Mouse (Mus musculus) embryonic facial prominence, embryonic 11.5 days (tissue): ENCODE data around the gene Cd151. TPM values are rescaled to one million over a fixed set of nuclear protein-coding genes. Genes with fewer than 3 reads are reported as not detected.

ENCODE experiments used
- ATAC-seq: fragments of 200-750 bp; cut with Nextera tagmentation; replicated peaks from 2 replicates; pipeline ENCODE4 v1.8.0; 2017; ENCODE audit warnings: low read depth; ENCODE audit not compliant: insufficient number of reproducible peaks, low FRiP score, low TSS enrichment
- DNase-seq: peaks from one replicate; pipeline ENCODE4 v3.0.0-alpha.2; 2015; ENCODE audit warnings: low spot score
- H3K27ac ChIP-seq: fragments of 300-500 bp; sonication (generic); replicated peaks from 2 replicates; pipeline ENCODE4 v1.5.1; 2014; ENCODE audit warnings: mild to moderate bottlenecking, low read depth, low read length, control low read depth
- H3K27me3 ChIP-seq: fragments of 300-500 bp; sonication (generic); 2 replicates; pipeline ENCODE4 v1.6.1; 2014; ENCODE audit warnings: mild to moderate bottlenecking, low read length, moderate library complexity, mixed read lengths; ENCODE audit not compliant: control insufficient read depth, insufficient read depth
- H3K36me3 ChIP-seq: fragments of 300-500 bp; sonication (generic); replicated peaks from 2 replicates; pipeline ENCODE4 v1.6.1; 2014; ENCODE audit warnings: low read depth, mild to moderate bottlenecking, low read length, moderate library complexity, mixed read lengths; ENCODE audit not compliant: control insufficient read depth, insufficient read depth
- H3K4me1 ChIP-seq: fragments of 300-500 bp; sonication (generic); 2 replicates; pipeline ENCODE4 v1.6.1; 2014; ENCODE audit warnings: low read length, mixed read lengths; ENCODE audit not compliant: control insufficient read depth, insufficient read depth
- H3K4me2 ChIP-seq: fragments of 300-500 bp; sonication (generic); 2 replicates; pipeline ENCODE4 v1.6.1; 2014; ENCODE audit warnings: low read depth, mild to moderate bottlenecking, control low read depth, low read length, moderate library complexity
- H3K4me3 ChIP-seq: fragments of 300-500 bp; sonication (generic); 2 replicates; pipeline ENCODE4 v1.5.1; 2014; ENCODE audit warnings: low read depth, low read length, control low read depth
- H3K9ac ChIP-seq: fragments of 300-500 bp; sonication (generic); replicated peaks from 2 replicates; pipeline ENCODE4 v1.6.1; 2014; ENCODE audit warnings: mild to moderate bottlenecking, control low read depth, low read length
- H3K9me3 ChIP-seq: fragments of 300-500 bp; sonication (generic); replicated peaks from 2 replicates; pipeline ENCODE4 v1.6.1; 2016; ENCODE audit warnings: mild to moderate bottlenecking, low read length, inconsistent platforms, mixed read lengths; ENCODE audit not compliant: control insufficient read depth
- WGBS: fragments of 180-500 bp; shearing (Covaris S2); extraction: QIAGEN DNeasy Blood & Tissue Kit; methylation state at CpG from one replicate; pipeline ENCODE4 v1.1.7; 2014; 5-methylcytosine and 5-hydroxymethylcytosine counted together
- polyA plus RNA-seq: library from polyadenylated mRNA; unstranded; fragments of >200 nt; fragmentation: Nextera tagmentation; extraction: Ambion mirVana; gene quantifications from 2 replicates; pipeline ENCODE4 v1.2.1, GENCODE M21; 2014

Cd151 gene
- polyA plus RNA-seq, 1 experiment from 2014 or later = 39.2 TPM

DNA sequence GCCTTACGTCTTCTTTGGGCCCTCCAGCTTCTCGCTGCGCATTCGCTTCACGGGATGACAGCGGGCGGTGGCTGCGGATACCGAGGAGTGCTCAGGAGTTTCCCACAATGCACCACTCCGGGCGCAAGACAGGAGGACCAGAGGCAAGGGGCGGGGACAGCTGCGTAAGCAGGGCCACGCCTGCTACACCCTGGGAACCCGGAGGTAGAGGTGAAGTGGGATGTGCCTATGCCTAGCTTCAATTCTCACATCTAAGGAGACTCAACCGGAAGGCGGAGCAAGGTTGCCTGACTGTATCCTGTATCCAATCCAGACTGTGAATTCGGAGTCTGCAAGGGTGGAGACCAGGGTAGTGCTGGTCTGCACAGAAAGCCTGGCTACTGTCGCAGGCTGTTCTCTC is 37.9 kb upstream of the Cd151 start, which contains the start of gene Cend1:
Gene Cend1, minus strand, starts transcription at position 182 of the 400 bp plus-strand sequence.
- WGBS = 2% methylated on average over 19 of the region's 19 CpGs
- peaks cover 2% of the 10 kb centered on the region; the same call in 1 of the 2 replicates for H3K36me3 ChIP-seq
- H3K4me1 ChIP-seq = 0 out of 2 replicates have a peak, but pooled peaks cover 5% of the 10 kb centered on the region
- peak within 1 kb of the TSS; percentile 66 for H3K4me2 ChIP-seq
- no peak within 1 kb of the TSS for H3K27ac ChIP-seq
- peak within 1 kb of the TSS; percentile 46 for H3K9ac ChIP-seq
- peak within 1 kb of the TSS; percentile 32 for H3K4me3 ChIP-seq
- peak; percentile 85 for DNase-seq
- no peaks in the 10 kb centered on the region for H3K27me3 ChIP-seq
- ATAC-seq = peak; percentile 82
- no peaks in the 10 kb centered on the region for H3K9me3 ChIP-seq

DNA sequence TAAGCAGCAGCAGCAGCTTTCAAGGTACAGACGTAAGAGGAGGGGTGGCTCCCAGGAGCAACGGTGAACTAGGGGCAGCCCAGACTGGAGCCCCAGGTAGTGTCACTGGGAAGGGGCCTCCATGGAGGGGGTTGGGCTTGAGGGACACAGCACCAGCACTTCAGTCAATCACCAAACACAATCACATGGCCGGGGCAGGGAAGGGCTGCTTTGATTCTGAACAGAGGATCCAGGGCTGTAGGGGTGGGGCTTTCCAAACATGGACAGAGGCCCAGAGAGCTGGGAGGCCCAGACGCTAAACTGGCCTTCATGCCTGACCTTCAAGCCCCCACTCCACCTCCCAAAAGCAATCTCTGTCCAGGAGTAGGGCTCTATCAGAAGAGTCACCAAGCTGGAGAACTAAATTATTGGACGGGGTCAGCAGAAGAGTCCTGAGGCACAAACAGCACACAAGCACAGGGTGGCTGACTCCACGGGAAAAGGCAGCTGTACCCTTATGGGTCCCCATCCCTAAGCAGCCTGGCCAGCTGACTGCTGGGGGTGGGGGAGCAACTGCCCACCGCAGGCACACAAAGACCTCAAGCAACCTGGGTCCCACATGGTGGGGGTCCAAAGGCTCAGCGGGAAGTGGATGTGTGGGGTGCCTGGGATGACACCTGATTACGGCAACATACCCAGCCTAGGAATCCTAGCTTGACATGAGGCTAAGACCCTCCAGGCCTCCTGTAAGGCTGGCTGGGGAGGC is 37.2 kb upstream of the Cd151 start:
- no peak for ATAC-seq
- Histone ChIP-seq H3K4me3 (no peak overlapping the region), H3K9ac (no peak overlapping the region; the same call in 1 of the 2 replicates)

DNA sequence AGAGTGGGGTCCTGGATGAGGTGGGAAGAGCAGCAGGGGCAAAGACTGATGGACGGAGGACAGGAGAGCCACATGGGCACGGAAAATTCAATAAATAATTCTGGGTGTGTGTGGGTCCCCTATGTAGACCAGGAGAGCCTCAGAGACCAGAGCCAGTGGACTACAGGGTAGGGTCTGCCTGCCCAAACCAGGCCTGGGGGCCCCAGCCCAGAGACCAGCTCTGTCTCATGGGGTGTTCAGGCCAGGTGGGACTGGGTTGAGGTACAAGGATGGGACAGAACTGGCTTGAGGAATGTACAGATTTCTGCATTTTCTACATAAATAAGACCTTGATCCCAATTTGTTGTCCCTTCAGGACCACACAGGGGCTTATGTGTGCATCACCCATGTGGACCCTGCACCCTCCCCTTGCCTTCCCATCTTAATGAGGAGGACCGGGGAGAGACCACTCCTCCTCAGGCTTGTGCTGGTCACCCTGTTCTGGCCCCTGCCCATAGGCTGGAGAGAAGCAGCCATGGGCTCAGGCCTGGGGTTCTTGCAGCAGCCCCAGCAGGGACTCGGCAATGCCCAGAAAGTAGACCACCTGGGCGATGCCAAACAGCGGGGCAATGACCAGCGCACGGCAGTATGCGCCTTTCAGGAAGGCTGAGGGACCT is 36.5 kb upstream of the Cd151 start:
- no peak overlapping the region for H3K9ac ChIP-seq
- H3K27me3 ChIP-seq = no peaks in the 10 kb centered on the region
- WGBS = 92% methylated on average over 9 of the region's 9 CpGs
- peaks cover 2% of the 10 kb centered on the region; the same call in 1 of the 2 replicates for H3K36me3 ChIP-seq
- H3K9me3 ChIP-seq = no peaks in the 10 kb centered on the region
- no peak overlapping the region for H3K27ac ChIP-seq
- H3K4me1 ChIP-seq = peaks cover 5% of the 10 kb centered on the region; the same call in 1 of the 2 replicates
- ATAC-seq = no peak
- DNase-seq = no peak
- H3K4me3 ChIP-seq = no peak overlapping the region
- H3K4me2 ChIP-seq = no peak overlapping the region

More for the DNA sequence above, 37.2 kb upstream of the Cd151 start:
- 63% methylated on average over 9 of the region's 9 CpGs for WGBS
- Histone ChIP-seq H3K36me3 (peaks cover 2% of the 10 kb centered on the region; the same call in 1 of the 2 replicates), H3K9me3 (no peaks in the 10 kb centered on the region), H3K4me1 (peaks cover 5% of the 10 kb centered on the region; the same call in 1 of the 2 replicates), H3K4me2 (no peak overlapping the region), H3K27ac (no peak overlapping the region), H3K27me3 (no peaks in the 10 kb centered on the region)
- DNase-seq = no peak

GRCm38 (mm10) chr7:141431434-141432185 is 35.6 kb upstream of the Cd151 start:
- H3K4me2 ChIP-seq = no peak overlapping the region
- WGBS = 92% methylated on average over 19 of the region's 19 CpGs
- H3K27me3 ChIP-seq = no peaks in the 10 kb centered on the region
- no peak overlapping the region for H3K4me3 ChIP-seq
- no peak for ATAC-seq
- peaks cover 2% of the 10 kb centered on the region; the same call in 1 of the 2 replicates for H3K36me3 ChIP-seq
- H3K9me3 ChIP-seq = no peaks in the 10 kb centered on the region
- H3K9ac ChIP-seq = no peak overlapping the region
- DNase-seq = no peak
- H3K27ac ChIP-seq = no peak overlapping the region
- peaks cover 5% of the 10 kb centered on the region; the same call in 1 of the 2 replicates for H3K4me1 ChIP-seq

GRCm38 (mm10) chr7:141432186-141432611 is 35.0 kb upstream of the Cd151 start:
- no peak overlapping the region for H3K4me2 ChIP-seq
- no peak for DNase-seq
- WGBS = 86% methylated on average over 8 of the region's 8 CpGs
- ATAC-seq = no peak
- no peaks in the 10 kb centered on the region for H3K27me3 ChIP-seq
- peaks cover 5% of the 10 kb centered on the region; the same call in 1 of the 2 replicates for H3K4me1 ChIP-seq
- H3K27ac ChIP-seq = no peak overlapping the region
- no peak overlapping the region for H3K9ac ChIP-seq
- no peaks in the 10 kb centered on the region for H3K9me3 ChIP-seq
- H3K4me3 ChIP-seq = no peak overlapping the region
- H3K36me3 ChIP-seq = peaks cover 2% of the 10 kb centered on the region; the same call in 1 of the 2 replicates

- Histone ChIP-seq H3K4me1 (peaks cover 5% of the 10 kb centered on the region; the same call in 1 of the 2 replicates), H3K27me3 (no peaks in the 10 kb centered on the region), H3K4me3 (no peak overlapping the region), H3K27ac (no peak overlapping the region), H3K4me2 (no peak overlapping the region), H3K9me3 (no peaks in the 10 kb centered on the region), H3K9ac (no peak overlapping the region), H3K36me3 (peaks cover 2% of the 10 kb centered on the region; the same call in 1 of the 2 replicates)
- WGBS = 86% methylated on average over 6 of the region's 6 CpGs
- DNase-seq (no peak), ATAC-seq (no peak)
Observed at GRCm38 (mm10) chr7:141432741-141433516, 34.3 kb upstream of the Cd151 start.
